Mouse (Mus musculus): Measurements from ENCODE around the gene Smim13.

The Smim13 gene

GRCm38 (mm10) chr13:41326134-41326533 lies 76.5 kb downstream of the Smim13 start:
- in situ Hi-C loops (cut with MboI; ENCODE audit: low pct_unique_long_range_greater_than_20kb in 1 of 2, low sequenced_read_pairs in 2 of 2, unreplicated experiment in 1 of 2) = no loop called here

All from mouse embryonic stem cell (cell line).